Mouse (Mus musculus): ENCODE measurements at regions not wholly inside any gene's neighbourhood (a gene's known extent, or its start where the extent isn't known, plus 50 kb on each side); places are given as distances from the start of the nearest gene placed in this dataset.

DNA sequence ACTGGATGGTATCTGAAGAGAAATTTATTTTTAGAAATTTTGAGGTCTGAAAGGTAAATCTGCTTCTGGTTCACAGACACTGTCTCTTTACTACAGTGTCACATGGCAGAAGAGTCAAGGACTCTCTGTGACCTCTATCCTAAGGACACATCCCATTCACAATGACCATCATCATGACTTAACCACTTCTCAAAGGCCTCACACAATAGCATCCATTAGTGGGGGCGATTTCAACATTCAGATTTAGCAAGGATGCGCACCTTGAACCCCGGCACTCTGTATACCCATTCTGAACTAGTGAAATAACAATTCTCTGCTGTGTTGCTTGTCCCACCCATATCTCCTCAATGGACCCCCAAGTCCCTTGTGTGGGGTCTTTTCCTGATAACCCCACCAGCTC, 110.8 kb upstream of the Plcb4 start:
- TF ChIP-seq CTCF (IDR thresholded peaks at IDR 0.05) (no peak), EP300 (IDR thresholded peaks at IDR 0.05; ENCODE audit: insufficient read depth, low read depth, low read length) (no peak)

Data from heart, adult 2 months (tissue).